Mouse (Mus musculus): Measurements from ENCODE around the gene Hbb-y.
"Not testable (repeated sequence)": the region's sequence is repeated elsewhere in the genome, so short reads cannot be mapped to it uniquely, and the experiment has no call there.

Hbb-y gene

DNA sequence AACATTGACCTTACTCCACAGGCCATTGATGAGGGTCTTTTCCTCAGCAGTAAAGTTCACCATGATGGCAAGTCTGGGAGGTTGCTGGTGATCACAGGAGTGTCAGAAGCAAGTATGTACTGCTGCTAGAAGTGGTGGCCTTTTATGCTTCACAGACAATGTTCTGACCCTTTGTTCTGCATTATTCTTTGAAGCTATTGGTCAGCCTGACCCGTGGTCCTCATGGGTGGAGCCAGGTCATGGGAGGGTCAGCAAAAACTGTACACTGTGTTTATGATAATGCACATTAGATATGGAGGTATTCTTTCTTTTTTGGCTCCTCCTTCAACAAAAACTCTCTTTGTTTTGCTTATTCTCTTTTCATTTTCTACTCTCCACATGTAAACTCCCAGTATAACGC is at the start of gene Hbb-y:
Gene Hbb-y, minus strand, starts transcription at position 127 of the 400 bp plus-strand sequence.
- no peak for DNase-seq (ENCODE audit: low spot score in 2 of 2)

DNA sequence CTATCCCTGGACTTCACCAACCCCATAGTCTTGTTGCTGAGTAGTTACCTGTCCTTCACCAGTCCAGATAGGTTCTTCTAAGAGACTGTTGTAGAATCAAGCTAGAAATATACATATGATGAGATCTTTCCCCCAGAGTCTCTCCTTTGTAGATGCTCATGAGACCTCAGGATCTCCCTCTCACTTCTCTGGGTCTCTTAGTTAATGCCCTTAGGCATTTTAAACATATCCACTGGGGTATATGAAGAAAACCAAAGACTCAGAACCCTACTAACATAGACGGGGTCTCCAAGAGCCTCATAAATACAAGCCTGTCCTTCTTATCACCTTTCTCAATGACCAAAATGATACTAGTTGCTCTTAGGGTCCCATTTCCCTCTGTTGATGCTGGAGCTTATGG is 41.4 kb upstream of the Hbb-y start, which contains the start of gene Olfr64:
Gene Olfr64, minus strand, starts transcription at position 101 of the 400 bp plus-strand sequence.
- DNase-seq (ENCODE audit: low spot score in 2 of 2) = no peak

DNA sequence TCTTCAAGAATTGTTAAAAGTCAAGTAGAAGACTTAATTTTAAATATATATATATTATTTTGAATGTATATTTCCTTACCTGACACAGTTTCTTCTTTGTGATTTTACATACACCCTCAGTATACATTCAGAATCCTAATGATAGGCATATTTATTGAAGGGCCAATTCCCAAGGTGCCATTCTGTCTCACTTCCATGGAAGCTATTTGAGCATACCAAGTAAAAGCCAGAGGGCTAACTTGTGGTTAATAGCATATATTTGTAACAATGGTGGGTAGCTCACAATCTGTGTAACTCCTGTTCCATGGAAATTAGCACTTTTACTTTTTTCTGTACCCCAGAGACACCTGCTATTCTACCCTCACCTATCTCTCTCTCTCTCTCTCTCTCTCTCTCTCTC is 33.1 kb upstream of the Hbb-y start, which contains the start of gene Olfr66:
Gene Olfr66, minus strand, starts transcription at position 101 of the 400 bp plus-strand sequence.
- DNase-seq (ENCODE audit: low spot score in 2 of 2) = no peak

DNA sequence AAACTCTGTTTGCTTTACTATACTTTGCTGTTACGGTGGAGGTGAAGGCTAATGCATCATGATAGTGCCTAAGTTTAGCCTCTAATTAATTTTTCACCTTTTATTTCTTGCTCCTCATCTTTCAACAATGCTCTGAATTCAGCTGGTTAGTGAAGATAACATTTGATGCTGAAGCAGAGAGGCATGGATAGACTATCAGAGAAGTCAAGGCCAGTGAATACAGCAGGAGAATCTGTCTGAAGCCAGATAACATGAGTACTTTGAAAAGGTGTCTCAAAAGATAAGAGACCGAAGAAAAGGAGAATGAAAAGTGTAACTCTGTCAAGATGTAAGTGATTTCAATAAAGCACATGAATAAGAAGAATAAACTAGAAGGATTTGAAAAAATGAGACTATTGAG is 24.1 kb upstream of the Hbb-y start:
- no peak for DNase-seq (ENCODE audit: low spot score in 2 of 2)

DNA sequence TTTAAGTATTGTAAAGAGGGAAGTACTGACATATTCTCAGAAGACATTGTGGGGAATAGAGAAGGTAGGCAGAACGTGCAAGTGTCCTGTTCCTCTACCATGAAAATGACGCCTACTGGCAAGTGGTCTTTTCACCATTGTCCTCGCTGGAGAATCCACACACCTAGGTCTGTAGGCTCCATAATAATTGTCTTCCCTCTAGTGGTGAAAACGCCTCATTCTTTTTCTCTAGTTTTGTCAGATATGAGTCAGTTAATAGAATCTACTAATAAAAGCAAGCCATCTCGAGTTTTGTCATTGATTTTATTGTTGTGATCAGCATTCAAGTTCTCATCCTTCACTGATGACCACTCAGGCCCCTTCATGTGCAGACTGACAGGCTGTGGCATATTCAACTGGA is 21.4 kb upstream of the Hbb-y start:
- DNase-seq (ENCODE audit: low spot score in 2 of 2) = no peak

DNA sequence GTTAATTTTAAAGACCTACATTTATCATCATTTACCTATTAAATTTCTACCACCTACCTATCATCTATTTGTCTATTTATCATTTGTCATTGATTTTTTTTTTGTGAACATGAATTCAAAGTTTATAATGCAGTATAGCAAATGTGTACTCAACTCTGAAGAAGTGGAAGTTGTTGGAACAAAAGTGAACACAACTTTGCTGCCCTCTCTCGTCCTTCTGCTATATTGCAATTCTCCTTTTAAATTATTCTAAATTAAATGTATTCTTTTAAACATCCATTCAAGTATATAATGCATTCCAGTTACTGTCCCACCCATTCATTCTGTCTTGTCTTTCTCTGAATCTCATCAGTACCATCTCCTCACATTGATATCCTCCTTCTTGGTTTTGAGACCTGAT is 20.0 kb upstream of the Hbb-y start:
- DNase-seq (ENCODE audit: low spot score in 2 of 2) = no peak

DNA sequence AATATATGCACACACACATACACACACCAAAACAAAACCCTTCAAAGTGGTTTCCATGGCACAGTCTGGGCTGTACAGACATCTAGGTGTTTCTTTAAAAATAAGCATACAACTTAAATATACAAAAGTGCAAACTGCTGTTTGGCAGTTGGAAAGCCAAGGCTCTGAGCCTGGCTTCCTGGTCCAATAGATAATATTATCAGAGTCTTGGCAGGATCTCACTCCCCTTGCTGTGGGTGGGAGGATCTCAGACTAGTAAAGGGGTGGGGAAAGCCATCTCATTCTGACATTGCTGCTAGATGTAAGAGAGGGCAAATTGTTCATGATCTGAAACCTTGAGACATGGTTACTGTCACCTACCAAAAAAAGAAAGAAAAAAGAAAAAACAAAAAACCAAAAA is 17.7 kb upstream of the Hbb-y start:
- DNase-seq (ENCODE audit: low spot score in 2 of 2) = no peak

DNA sequence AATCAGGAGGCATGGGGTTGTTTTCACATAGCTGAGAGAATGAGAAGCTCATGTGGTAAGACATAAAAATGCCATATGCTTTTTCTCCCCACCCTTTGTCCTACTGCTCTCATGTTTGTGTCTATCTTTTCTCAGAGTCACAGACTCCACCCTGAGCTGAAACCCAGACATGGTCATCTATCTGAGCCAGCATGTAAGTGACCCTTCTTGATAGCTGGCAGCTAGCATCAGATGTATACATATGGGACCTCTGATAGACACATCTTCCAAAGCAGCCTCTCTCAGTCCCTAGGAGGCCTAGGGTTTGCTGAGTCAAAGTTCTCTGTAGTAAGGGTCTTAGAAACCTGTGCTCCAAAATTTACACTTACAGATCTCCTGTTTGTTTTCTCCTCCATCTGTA is 12.7 kb upstream of the Hbb-y start:
- no peak for DNase-seq (ENCODE audit: low spot score in 2 of 2)

DNA sequence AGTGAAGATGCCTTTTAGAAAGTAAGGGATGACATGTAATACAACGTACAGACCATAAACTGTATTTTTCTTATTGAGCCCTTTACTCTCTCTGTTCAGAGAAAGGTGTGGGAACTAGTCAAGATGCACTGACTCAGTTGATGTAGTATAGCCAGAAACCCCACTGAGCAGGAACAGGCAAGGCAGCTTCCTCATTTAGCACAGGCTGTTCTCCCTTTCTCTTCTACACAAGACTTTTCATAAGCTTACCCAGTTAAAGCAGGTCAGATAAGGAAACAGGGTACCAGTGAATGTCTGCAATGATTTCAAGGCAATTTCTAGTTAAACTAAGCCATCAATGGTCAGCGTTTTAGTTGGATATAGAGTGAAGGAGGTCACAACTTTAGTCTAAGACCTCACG is 8.5 kb upstream of the Hbb-y start:
- DNase-seq (ENCODE audit: low spot score in 2 of 2) = no peak

DNA sequence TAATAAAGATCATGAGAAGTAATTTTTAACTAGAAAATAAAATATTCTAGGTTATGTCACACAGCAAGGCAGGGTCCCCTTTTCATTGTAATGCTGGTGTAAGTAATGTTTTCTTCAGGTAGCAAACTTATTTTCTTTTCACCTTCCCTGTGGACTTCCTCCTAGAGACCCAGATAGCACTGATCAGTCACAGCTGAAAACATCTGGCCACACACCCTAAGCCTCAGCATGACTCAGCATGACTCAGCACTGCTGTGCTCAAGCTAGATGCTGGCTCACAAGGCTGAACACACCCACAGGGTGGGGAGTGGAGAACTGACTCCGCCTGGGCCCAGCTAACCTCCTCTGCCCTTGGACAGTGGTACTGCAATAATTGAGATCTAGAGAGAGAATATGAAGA is 7.8 kb upstream of the Hbb-y start:
- peak; percentile 2 to 24 for DNase-seq (ENCODE audit: low spot score in 2 of 2)

DNA sequence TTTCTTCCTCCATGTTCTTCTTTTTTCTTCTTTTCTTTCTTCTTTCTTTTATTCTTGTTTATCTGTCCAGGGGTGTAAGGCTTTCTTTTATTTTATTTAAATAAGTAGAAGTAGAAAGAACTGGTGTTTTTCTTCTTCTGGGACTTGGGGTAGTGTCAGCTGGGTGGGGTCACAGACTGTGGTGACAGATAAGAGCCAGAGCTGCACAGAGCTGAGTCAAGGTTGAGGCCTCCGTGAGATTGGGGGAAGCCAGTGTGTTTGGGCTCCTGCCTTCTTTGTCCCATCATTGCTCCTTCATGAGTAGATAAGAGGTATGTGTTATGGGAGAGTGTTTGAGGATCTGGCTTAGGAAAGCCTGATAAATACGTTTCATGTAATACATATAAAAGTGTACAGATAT is 6.1 kb upstream of the Hbb-y start:
- DNase-seq (ENCODE audit: low spot score in 2 of 2) = no peak

DNA sequence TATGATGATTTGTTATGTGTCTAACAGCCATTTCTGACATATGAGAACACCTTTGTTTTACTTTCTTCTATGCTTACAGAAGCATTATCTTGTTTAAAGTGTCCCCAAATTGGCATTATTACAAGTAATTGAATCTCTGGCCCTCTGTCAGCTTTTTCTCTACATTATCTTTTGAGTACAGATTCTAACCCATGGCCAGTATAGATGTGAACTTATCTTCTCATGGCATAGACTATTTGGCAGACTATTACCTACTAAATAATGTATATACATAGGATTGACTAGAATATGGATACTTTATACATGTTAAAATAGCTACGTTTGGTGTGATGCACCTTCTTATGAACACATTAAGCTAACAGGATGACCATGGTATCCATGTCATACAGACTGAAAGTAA is 1.7 kb upstream of the Hbb-y start:
- DNase-seq (ENCODE audit: low spot score in 2 of 2) = no peak

DNA sequence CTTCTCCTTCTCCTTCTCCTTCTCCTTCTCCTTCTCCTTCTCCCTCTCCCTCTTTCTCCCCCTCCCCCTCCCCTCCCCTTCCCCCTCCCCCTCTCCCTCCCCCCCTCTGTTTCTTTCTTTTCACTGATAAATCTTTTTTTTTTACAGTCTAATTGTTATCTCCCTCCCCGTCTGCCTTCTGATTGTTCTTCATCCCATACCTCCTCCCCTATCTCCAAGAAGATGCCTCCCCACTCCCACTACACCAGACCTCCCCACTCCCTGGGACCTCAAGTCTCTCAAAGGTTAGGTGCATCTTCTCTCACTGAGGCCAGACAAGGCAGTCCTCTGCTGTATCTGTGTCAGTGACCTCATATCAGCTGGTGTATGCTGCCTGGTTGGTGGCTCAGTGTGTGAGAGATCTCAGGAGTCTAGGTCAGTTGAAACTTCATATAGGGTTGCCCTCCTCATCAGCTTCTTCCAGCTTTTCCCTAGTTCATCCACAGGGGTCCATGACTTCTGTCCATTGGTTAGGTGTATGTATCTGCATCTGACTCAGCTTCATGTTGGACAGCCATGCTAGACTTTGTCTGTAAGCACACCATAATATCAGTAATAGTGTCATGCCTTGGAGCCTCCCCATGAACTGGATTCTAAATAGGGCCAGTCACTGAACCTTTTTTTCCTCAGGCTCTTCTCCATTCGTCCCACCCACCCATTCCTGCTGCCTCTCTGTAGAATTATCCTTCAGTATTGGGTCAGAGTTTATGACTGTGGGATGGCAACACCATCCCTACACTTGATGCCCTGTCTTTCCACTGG is 8.3 kb downstream of the Hbb-y start:
- DNase-seq (ENCODE audit: low spot score in 2 of 2) = no peak

DNA sequence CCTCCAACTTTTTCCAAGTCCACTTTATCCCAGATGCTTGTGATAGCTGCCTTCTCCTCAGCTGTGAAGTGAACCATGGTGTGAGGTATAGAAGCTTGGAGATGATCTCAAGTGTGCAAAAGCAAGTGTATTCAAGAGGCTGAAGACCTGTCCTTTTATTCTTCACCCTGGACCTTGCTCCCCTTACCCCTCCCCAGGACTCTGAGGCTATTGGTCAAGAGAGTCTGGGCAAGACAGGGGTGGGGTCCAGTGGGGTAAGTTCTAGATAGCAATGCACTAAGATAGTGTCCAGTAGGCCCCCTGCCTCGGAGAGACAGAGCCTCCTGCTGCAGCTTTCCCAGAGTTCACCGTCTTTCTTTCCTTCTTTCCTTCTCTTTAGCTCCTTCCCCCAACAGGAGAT is 10.0 kb downstream of the Hbb-y start, which contains the start of gene Hbb-bh1:
Gene Hbb-bh1, minus strand, starts transcription at position 131 of the 400 bp plus-strand sequence.
- DNase-seq (ENCODE audit: low spot score in 2 of 2) = no peak

DNA sequence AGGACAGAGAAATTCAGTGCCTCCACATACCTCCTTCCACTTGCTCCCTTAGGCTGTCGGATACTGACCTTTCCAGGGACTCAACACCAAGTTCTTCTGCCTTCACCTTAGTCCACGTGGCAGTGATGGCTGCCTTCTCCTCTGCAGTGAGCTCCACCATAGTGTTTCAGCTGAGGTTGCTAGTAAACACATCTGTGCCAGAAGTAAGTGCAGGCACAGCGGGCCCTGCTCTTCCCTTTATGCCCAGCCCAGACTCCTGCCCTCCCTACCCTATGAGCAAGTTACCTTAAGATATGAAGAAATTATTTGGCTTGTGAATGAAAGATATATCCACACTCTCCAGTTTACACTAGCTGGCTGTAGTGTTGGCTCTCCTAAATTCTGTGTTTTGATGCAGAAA is 12.7 kb downstream of the Hbb-y start, which contains the start of gene Hbb-bh2:
Gene Hbb-bh2, minus strand, starts transcription at position 253 of the 400 bp plus-strand sequence.
- DNase-seq (ENCODE audit: low spot score in 2 of 2) = no peak

DNA sequence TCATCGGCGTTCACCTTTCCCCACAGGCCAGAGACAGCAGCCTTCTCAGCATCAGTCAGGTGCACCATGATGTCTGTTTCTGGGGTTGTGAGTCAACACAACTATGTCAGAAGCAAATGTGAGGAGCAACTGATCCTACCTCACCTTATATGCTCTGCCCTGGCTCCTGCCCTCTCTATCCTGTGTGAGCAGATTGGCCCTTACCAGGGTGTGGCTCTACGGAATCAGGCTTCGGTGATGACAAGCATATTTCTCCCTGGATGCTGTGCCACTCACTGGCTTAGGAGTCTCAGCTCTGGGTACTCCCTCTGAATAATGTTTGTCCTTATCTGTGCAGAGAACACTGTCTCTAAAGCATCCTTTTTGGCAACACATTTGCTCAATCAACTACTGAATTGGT is 25.2 kb downstream of the Hbb-y start, which contains the start of gene Hbb-bs:
Gene Hbb-bs, minus strand, starts transcription at position 289 of the 400 bp plus-strand sequence.
- DNase-seq (ENCODE audit: low spot score in 2 of 2) = no peak

DNA sequence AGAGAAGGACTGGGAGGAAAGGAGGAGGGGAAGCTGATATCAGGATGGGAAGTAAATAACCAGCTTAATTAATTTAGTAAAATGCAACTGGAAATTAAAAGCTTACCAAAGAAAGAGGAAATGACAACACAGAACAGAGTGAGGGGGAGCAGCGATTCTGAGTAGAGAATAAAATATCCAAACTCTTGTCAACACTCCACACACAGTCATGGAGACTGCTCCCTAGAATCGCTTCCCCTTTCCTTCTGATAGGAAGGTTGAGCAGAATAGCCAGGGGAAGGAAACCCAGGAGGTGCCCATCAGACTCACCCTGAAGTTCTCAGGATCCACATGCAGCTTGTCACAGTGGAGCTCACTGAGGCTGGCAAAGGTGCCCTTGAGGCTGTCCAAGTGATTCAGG is 25.9 kb downstream of the Hbb-y start:
- DNase-seq (ENCODE audit: low spot score in 2 of 2) = not testable (repeated sequence)

DNA sequence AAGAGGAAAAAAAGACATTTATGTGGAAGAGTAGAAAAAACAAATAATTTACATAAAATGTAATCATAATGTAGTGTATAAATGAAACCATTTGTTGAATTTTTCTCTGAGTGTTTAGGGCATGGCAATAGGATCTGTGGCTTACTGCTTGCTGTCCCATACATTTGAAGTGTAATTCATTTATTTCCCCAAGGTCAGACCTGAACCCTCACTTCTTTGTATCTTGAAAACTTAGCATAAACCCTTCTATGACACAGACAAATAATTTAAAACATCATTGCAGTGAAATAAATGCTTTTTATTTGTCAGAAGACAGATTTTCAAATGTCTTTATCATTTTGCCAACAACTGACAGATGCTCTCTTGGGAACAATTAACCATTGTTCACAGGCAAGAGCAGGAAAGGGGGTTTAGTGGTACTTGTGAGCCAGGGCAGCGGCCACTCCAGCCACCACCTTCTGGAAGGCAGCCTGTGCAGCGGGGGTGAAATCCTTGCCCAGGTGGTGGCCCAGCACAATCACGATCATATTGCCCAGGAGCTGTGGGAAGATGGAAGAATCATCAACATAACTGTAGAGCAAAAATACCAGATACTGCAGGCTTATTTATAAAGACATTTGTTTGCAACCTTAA is 26.6 kb downstream of the Hbb-y start:
- no peak for DNase-seq (ENCODE audit: low spot score in 2 of 2)

DNA sequence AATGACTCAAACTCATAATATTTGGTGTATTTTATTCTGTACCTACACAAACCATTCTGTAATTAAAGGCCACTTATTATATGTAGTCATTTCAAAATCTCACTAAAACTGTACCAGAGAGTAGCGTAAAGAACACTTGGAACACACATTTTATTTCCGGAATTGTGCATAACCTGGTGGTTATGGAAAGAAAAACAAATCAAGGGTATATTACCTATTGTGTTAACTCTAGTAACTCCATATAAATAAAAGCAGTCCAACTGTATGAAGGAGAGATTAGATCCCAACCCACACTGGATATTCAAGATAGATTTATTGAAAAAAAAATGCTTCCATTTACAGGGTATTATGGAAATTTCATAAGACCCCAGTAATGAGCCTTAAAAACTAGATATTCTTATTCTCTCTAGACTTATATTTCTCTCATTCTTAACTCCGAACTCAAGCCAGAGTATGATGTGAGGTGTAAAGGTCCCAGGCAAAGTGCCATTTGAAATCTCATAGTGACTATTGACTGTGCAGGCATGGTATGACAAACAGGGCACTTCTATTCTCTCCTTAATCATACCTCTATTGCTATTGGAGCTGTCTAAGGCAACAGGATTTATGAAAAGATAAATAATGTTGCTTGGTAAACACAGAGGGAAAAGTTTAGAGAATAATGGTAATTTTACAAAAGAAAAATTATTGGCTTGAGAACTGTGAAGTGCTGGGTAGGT is 27.3 kb downstream of the Hbb-y start:
- no peak for DNase-seq (ENCODE audit: low spot score in 2 of 2)

DNA sequence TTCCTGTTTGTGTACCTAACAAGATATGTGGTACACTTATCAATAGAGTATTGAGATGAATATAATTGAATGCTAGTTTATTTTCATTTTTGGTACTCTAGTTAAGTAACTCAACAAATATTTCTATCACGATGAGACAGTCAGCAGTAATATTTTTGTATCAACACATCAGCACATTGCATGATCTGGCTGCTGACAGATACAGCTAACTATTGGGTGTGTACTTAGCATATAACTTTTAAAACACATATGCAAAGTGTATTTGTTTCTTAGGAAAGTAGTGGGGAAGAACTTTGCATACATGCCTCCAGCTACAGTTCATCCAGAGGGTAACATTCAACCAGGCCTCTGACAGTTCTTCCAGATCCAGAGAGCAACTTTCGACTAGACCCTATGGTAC is 28.4 kb downstream of the Hbb-y start:
- no peak for DNase-seq (ENCODE audit: low spot score in 2 of 2)

DNA sequence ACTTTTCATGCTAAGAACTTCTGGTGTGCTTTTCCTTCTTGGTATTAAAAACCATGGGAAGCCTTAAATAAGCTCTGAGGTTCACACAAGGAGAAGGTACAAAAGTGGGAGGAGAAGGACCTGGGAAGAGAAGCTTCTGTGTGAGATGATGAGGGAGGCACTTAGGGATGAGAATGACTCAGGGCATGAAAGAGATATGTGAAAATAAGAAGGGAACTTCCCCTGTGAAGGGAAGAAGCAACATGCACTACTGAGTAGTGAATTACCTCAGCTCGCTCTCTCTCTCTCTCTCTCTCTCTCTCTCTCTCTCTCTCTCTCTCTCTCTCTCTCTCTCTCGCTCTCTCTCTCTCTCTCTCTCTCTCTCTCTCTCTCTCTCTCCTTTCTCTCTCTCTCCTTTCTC is 37.9 kb downstream of the Hbb-y start:
- not testable (repeated sequence) for DNase-seq (ENCODE audit: low spot score in 2 of 2)

DNA sequence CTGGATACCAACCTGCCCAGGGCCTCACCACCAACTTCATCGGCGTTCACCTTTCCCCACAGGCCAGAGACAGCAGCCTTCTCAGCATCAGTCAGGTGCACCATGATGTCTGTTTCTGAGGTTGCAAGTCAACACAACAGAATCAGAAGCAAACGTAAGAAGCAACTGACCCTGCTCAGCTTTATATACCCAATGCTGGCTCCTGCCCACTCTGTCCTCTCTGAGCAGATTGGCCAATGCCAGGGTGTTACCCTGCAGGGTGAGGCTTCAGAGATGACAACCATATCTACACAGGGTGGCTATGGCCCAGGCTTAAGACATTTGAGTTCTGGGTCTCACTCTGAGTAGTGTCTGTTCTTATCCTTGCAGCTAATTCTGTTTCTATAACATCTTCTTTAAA is 39.2 kb downstream of the Hbb-y start, which contains the start of gene Hbb-bt:
Gene Hbb-bt, minus strand, starts transcription at position 231 of the 400 bp plus-strand sequence.
- no peak for DNase-seq (ENCODE audit: low spot score in 2 of 2)

All from urinary bladder, adult 18-20 months (tissue).